Mouse (Mus musculus) adrenal gland, adult 8-10 months (tissue): ENCODE data around the gene Atp6v1d. TPM values are rescaled to one million over a fixed set of nuclear protein-coding genes. Genes with fewer than 3 reads are reported as not detected.
A peak's percentile ranks its signal among the peaks of the same experiment; 100 is the strongest.

Experiments
- DNase-seq: peaks from one replicate; pipeline ENCODE4 v3.0.0; 2022
- total RNA-seq, 4 experiments: library from RNA; stranded (reverse); gene quantifications; 2 replicates each; pipeline ENCODE4 v1.2.4; 2022

Atp6v1d gene
- total RNA-seq = 100 to 1,000 TPM in 1 of 4 experiments, 10 to 100 TPM in 3; 70.1 to 102 (median 92.1) TPM

DNA sequence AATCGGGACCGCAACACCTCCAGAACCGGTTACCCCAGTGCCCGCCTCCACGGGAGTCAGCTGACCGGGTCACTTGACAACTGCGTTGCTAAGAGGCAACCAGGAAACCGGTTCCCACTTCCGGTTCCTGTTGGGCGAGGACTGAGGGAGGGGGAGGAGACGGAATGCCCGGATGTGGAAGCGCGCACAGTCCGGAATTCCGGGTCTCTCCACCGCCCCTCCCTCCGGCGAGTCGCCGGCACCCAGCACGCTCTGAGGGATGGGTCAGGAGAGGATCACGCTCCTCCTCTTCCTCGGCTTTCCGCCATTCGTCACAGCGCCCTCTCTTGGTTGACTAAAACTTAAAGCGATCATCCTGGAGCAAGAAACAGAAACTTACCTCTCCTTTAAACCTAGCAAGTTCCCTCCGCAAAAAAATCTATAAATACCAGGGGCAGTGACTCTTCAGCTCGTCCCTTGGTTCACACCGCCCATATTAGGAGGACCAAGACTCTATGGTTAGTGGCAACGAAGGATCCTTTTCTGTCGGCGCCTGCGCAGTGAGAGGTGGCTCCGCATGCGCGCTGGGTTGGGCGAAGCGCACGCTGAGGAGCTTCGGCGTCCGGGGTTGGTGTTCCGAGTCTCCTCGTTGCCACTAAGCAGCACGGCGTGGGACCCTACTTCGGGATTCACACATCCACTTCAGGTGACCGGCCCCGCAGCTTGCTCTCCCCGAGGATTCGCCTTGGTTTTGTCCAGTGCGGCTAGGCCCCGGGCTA lies at the start of gene Atp6v1d, which contains the start of gene Eif2s1:
Gene Atp6v1d, minus strand, starts transcription at position 143 of the 758 bp plus-strand sequence.
Gene Eif2s1, plus strand, starts transcription at position 324 of the 758 bp plus-strand sequence.
- peak; percentile 99 for DNase-seq

DNA sequence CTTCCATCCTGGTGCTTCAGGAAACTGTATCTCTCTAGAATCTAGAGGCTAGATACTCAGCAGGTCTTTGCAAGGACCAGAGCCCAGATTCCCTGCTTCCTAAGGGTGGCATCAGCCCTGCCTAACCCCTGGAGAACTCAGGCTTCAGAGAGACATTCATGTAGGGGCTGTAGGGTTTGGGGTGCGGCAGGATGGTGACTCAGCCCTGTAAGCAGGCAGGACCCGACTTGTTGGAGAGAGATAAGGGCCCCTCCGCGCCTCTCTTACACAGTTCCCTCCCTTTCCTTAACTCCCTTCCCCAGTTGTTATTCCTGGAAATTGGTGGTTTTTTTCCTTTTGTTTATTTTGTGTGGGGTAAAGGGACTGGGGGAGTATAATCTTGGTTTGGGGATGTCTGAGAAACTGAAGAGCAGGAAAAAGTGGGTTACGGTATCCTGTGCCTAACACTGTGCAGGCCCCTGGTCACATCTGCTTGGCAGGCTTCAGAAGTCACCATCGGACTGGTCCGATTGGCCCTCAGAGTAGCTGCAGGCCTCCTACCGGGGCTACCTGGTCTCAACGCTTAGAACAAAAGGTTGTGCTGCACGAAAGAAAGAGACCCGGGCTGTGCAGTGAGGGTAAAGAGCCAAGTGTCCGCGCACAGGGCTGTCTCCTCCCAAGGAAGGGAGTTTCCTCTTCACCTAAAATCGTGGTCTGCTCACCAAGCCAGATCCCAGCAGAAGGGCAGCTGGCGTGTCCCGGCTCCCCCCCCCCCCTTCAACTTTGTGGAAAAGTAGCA lies 49.4 kb upstream of the Atp6v1d start:
- no peak for DNase-seq

DNA sequence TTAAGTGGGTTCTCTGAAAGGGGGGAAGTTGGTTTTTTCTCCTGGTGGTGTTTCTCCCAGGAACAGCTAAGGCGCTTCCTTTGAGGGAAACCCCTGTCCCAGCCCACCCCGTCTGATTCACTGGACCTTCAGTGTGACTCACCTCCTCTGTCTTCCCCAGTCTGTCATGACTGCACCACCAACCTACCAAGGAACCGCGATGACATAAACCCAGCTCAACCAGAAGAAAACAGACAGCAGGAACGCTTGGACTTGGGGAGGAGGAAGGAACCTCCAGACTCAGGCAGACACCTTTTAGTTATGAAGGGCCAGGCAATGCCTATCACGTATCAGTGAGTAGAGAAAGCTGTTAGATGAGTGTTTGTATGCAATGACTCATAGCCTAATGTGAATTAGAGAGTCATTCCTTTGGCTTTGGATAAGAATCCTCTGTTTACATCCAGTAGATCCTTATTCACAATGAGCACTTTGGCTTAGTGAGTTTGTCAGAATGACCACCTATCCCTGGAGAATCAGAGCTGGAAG lies 46.7 kb upstream of the Atp6v1d start:
- no peak for DNase-seq

DNA sequence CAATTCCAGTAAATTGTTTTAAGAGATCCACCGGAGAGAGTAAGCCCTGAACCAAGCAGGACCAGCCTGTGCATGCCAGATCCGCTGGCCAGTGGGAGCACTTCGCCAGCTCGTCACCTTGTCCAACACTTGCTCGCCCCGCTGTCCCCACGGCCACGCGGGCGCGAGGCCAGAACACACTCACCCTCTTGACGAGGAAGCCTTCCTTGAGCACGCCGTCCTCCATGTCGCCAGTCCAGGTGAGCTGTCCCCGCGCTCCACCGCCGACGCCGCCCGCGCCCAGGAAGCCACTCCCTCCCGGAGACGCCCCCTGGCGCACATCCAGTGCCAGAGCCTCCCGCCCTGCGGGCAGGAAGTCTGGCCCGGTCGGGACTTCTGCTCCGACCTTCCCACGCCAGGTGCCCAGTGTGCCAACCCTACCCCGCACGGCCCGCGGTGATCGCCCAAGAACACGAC lies 45.3 kb upstream of the Atp6v1d start, which contains the start of gene Plek2:
Gene Plek2, minus strand, starts transcription at position 258 of the 456 bp plus-strand sequence.
- peak; percentile 36 for DNase-seq

DNA sequence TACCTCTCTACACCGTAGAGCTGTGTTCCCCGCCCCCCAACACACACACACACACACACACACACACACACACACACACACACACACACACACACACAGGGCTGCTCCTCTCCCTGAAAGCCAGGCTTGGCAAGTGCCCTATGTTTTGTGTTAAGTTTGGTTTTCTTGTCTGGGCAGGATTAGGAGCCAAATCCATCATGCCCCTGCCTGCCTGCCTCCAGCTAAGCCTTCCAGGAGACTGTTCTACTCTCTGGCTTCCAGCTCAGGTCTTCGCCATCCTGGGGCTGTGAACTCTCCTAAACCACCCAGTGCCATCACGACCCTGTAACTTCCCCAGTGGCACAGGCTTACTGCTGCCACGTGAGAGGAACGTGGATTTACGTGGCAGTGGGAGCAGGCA lies 43.1 kb upstream of the Atp6v1d start:
- DNase-seq = no peak

DNA sequence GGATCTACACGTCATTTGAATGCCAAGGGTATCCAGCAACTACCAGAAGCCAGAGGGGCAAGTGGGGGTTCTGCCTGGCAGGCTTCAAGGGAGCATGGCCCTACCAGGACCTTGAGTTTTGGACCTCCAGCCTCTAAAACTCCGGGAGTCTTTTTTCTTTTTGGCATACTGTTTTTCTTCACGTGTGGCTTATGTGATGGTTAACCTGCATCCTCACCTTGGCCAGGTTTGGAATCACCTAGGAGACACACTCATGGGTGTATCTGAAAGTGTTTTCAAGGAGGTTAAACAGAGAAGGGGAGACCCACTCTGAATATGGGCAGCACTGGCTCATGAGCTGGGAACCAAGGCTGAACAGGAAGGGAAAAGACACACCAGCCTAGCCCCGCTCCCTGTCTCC lies 41.9 kb upstream of the Atp6v1d start:
- DNase-seq = no peak

DNA sequence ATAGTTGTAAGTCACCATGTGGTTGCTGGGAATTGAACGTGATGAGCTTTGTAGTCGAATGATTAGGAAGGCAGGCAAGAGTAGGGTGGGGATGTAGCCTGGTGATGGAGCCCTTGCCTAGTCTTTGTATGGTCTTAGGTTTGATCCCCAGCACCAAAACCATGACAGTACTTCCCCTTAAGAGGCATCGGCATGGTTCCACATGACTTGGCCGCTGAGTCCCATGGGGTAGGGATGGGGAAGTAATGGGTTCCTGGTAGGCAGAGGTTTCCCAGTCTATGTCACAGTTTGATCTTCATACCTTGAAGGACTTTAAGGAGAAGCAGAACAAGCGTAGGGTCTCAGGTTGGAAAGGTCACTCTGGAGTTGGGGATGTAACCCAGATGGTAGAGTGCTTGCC lies 40.0 kb upstream of the Atp6v1d start:
- DNase-seq = no peak

DNA sequence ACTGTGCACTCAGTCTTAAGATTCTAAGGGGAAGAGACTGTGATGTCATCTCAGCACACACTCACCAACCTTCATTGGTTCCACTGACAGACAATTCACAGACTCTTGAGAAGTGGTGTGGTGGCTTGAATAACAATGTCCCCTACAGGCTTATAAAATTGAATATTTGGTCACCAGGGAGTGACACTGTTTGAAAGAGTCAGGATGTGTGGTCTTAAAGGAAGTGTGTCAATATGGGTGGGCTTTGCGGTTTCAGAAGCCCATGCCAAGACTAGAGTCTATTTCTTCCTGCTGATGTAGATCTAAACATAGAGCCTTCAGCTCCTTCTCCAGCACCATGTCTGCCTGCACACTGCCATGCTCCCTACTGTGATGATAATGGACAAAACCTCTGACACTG lies 36.4 kb upstream of the Atp6v1d start:
- no peak for DNase-seq

DNA sequence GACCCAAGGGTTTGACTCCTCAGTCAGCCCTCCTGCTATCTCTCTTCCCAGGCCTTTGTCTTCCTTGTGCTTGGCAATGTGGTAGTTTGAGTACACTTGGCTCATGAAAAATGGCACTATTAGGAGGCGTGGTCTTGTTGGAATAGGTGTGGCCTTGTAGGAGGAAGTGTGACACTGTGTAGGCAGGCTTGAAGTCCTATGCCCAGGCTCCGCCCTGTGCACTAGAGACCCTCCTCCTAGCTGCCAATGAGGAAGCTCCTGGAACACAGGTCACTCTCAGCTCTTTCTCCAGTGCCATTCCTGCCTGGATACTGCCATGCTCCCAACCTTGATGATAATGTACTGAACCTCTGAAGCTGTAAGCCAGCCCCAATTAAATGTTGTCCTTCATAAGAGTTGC lies 29.7 kb upstream of the Atp6v1d start:
- no peak for DNase-seq

DNA sequence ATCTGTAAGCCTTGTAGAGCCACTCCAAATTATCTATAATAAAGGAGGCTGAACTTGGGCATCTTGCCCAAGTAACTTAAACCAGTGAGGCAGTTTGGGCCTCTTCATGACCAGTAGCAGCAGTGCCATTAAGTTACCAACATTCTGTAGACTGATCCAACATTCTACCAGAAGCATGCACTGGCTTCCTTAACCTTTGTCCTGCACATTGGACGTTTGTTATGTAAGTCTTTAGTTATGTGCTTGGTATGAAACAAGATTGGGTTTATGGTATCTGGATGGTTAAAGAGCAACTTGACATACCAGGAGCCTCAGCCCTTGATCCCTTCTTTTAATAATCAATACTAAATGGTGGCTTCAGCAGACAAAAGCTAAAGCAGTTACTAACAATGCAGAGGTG lies 28.6 kb upstream of the Atp6v1d start:
- no peak for DNase-seq

DNA sequence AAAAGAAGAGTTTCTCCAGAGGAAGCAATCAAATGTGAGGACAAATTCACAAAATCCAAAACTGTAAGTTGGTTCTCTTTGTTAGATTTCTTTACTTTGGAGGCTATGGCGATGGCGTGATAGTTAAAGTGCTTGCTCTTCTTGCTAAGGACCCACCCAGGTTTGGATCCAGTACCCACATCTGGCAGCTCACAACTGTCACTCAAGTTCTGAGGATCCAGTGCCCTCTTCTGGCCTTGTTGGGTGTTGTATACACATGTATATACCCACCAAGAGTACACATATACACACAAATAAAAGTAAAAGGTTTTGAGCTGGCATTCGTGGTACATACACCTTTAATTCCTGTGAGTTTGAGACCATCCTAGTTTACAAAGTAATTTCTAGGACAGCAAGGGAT lies 13.1 kb upstream of the Atp6v1d start:
- DNase-seq = no peak

DNA sequence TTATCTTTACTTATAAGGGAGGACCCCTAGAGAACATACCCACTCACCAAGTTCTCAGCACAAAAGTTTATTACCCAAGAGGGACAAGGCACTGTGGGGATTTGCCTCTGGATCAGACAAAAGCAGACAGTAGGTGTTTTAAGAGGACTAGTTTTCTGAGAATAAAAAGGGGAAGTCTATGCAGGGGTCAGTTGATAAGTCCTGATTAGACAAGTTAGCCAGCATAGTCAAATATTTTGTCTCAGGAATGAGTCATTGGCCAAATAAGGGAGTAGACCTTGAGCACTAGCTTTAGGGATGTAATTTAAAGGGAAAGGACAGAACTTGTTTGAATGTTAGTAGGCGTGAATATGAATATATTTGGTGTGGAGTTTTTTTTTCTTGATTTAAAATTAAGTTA lies 6.7 kb upstream of the Atp6v1d start:
- DNase-seq = no peak

DNA sequence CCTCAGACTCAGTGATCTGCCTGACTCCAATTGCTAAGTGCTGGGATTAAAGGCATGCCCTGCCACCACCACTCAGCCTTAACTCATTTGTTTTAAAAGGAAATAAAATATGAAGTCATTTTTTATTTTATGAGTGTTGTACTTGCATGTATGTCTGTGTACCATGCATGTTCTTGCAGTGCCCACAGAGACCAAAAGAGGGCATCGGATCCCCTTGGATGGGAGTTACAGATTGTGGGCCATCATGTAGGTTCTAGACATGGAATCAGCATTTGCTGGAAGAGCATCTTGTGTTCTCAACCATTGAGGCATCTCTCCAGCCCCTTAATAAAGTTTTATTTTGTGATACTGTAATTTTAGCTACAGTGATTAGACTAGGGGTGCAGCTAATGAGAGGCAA lies 4.0 kb upstream of the Atp6v1d start:
- no peak for DNase-seq

DNA sequence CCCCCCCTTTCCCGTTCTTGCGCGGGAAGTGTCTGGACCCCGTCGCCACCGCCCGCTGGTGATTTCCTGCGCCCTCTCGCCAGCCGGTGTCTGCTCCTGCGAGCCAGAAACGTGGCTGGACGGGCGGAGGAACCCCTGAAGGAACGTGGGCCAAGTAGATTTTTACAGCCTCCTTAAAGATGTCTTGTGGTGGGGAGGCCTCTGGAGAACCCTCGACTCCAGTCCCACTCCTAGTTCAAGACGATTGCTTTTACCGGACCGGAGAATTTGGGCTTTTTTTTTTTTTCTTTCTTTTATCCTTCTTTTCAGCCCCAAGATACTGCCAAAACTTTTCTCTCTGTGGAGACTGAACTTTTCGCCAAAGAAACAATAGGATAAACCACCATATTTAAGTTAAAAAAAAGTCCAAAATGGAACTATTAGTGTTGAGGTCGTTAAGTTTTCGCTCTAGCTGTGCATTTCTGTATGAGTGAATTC lies 854 bp upstream of the Atp6v1d start:
- DNase-seq = no peak

DNA sequence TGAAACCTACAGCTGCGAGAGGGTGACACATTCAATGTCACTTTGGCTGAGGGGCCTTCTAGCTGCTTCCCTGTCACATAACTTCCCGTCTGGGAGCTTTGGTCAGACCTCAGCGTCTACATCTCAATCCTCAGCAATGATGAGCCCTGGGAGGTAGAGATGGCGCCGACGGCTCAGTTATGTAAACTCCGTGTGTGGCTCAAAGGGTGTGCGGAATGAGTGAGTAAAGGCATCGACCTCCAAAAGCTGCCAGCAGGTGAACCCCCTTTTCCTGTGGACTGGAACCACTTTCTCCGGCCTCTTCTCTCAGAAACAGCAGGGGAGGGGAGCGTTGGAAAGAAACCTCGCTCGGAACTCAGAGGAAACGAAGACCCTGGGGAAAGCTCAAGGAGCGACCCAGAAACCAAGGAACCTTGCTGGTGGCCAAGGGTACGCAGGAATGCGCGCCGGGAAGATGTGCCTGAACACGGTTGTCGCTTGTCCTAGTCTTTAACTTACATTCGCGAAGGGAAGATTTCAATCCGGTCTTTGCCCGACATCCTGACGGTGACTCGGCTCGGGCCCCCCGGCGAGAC lies 430 bp downstream of the Atp6v1d start:
- DNase-seq = no peak

DNA sequence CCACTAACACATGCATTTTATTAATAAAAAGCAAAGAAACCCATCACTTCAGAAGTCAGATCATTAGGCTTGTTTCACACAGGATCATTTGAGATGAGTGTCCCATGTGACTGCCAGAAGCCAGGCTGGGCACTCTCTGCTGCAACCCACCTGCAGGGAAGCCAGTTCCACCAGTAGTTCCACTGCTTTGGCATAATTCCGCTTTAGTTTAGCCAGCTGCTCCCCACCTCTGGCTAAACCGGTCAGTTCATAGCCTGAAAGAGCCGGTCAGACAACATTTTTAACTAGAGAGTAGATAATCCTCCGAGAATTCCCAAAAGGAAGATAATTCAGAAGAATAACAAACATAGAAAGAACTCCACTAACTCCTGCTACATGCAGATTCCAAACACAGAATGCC lies 13.2 kb downstream of the Atp6v1d start:
- DNase-seq = no peak

DNA sequence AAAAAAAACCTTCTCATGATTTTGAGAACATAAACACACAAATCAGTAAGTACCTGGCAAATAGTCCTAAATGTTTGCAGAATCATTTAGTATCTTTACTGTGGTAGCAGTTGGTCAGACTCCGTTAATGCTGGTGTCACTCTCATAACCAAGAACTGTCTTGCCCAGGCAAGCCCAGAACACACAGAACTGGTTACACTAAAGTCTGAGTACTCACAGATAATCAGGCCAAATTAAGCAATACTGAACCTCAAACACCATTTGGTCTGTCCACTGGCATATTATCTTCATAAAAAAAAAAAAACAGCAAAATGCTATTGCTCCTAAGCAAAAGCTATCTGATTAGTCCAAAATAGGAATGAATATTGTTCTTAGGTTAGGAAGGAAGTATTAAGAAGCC lies 19.0 kb downstream of the Atp6v1d start:
- no peak for DNase-seq

DNA sequence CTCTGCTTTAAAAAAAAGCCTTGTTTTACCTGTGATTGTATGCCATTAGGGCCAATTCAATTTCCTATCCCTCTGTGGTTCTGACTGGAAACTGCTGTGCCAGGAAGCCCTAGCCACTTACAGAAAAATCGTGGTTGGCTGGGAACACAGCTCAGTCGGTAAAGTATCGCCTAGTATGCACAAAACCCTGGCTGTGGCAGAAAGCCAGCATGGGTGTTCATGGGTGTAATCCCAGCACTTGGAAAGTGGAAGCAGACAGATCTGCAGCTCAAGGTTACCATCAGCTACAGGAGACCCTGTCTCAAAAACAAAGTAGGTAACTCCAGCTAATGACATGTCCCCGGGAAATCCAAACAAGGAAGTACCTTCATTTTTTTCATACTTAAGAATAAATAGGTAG lies 21.5 kb downstream of the Atp6v1d start:
- DNase-seq = no peak

DNA sequence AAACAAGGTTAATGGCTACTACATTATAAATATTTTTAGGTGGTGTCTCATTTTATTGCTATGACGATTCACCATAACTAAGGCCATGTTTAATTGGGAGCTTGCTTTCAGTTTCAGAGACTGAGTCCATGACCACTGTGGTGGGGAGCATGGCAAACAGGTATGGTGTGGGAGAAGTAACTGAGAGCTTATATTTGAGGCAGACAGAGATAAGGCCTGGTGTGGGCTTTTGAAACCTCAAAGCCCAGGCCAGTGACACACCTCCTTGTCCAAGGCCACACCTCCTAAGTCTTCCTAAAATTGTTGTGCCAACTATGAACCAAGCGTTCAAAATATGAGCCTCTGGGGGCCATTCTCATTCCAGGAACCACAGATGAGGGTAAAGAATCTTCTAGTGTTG lies 26.9 kb downstream of the Atp6v1d start:
- DNase-seq = no peak

DNA sequence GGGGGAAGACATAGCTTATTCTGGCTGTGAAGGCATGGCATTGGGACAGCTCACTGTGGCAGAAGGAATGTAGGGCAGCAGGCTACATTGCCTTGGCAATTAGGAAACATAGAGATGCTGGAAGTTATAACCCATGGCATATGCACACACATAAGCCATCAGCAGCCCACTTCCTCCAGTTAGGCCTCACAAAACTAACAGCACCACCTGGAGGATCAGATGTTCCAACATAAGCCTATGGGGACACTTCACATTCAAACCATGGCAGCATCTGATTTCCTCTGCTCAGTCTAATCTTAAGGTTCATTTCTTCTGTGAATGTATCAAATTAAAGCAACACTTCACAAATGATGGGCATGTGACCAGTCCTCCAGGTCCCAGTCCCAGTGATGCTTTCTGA lies 47.0 kb downstream of the Atp6v1d start:
- no peak for DNase-seq

DNA sequence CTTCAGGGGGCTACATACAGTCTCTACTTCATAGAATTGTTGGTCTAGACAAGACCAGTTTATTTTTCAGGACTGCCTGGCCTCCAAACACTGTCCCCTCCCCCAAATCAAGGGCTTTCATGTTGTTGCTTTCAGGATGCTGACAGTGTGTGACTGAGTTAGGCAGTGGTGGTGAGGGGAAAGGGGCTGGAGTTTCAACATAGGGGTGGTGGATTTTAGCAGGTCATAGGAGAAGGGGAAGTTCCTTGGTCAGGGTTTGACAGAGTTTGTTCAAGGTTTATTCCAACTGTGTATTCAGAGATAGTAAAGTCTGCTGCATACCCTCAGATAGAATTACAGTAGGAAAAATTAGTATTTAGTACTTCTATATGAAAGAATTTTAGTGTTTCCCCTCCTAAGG lies 59.6 kb downstream of the Atp6v1d start:
- no peak for DNase-seq

DNA sequence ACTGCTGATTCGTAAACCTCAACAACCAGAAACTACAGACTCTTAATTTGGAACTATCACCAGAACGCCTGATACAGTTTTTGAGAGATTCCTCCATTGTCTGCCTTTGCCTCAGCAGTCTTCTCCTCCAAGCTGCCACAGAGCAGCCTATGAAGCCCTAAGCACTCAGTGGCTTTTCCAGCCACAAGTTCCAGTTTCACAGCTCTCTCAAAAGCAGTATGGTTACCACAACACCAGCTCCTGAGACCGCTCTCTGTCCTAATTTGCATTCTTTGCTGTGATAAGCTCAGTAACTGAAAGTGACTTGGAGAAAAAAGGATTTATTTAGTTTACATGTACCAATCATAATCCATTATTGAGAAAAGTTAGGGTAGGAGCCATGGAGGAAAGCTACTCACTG lies 61.4 kb downstream of the Atp6v1d start:
- no peak for DNase-seq

DNA sequence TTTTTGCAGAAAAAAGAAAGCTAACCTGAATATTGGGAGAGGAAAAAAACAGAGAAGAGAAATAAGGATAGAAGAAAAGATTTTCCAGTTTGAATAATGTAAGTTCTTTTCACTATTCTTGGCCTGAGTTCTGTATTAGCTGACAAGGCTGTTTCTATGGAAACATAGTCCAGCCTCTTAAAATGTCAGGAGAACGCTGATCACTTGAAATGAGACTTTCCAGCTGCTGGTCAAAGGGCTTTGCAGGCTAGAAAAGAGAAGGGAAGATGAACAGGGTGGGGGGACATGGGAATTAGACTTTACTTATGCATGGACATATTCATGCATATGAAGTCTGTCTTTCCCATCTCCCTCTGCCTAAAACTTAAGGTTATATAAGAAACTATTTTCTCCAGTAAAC lies 67.2 kb downstream of the Atp6v1d start:
- no peak for DNase-seq
